Mouse (Mus musculus) induced T-regulatory cell, adult 2 months (primary cell): Measurements from ENCODE around the gene Rpa1.
"Not testable (repeated sequence)": the region's sequence is repeated elsewhere in the genome, so short reads cannot be mapped to it uniquely, and the experiment has no call there.

ENCODE experiments used
- DNase-seq: peaks from one replicate; pipeline ENCODE4 v3.0.0-alpha.2; 2012; ENCODE audit warnings: low read depth

Rpa1 gene

DNA sequence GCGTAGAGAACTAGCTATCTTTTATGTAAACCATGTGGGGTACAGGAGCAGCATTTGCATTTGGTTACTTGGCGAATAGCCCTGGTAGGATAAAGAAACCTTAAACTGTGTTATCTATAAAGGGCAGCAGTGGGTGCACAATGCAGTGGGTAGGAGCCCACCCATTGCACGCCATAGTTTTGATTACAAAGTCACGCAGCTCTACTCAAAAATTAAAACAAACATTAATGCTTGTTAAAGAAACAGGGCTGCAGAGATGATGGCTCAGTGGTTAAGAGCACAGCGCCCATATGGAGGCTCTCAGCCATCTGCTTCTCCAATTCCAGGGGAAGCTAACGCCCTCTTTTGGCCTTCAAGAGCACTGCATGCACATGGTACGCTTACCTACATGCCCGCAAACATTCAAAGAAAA is 24.8 kb downstream of the Rpa1 start:
- peak; percentile 21 for DNase-seq

DNA sequence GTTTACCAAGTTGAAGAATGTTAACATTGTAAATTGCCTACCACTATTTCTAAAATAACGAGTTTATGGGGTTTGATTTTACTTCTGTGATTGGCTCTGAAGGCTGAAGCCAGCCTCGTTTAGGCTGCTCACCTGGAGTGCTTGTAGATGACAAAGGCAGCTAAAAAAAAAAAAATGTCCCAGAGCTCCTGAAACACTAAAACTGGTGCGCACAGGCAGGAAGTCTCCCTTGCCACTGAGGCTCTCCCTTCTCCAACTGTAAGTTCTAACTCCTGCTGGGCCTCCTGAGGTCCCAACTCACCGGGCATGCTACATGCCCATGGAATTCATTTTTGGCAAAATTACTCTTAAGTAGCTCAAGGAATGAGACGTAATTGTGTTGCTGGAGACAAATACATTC is 28.9 kb downstream of the Rpa1 start:
- no peak for DNase-seq

DNA sequence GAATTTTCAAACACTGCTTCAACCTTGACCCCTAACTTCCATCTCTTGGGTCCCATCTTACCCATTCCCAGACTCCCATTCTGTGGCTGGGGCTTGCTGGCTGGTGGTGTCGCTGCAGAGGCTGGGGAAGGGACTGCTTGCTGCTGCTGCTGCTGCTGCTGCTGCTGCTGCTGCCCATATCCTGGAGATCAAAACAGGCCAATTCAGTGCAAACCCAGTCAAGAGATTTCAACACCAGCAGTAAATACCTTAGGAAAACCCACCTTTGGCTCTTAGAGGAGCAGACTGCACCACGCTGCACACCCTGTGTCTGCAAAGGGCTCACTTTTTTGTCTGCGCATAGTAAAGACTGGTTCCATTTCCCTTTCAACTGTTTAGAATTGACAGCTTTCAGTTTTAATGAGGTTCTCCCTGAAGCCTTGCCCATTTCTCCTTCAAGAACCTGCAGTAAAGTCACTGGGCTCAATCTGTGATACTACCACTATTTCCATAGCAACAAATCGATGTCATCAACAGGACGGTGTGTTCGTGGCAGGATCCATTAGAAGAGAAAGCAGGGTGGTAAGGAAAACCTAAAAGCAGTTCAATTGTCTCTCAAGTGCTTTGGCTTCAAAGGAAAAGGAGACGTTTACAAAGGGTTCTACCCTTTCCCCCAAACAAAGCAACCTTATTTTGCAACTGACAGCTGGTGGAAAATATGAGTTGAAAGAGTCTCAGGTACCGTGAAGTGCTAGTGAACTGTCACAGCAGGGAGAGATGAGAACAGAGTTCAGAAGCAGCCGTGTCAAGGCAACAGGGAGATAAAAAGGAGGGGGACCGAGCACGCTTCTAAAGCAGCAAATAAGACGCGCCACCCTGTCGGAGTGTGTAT is 29.5 kb downstream of the Rpa1 start:
- DNase-seq = peak; percentile 73

GRCm38 (mm10) chr11:75313834-75314233 is 34.3 kb downstream of the Rpa1 start:
- no peak for DNase-seq

- DNase-seq = no peak
Observed at GRCm38 (mm10) chr11:75311751-75312150, 36.4 kb downstream of the Rpa1 start.

DNA sequence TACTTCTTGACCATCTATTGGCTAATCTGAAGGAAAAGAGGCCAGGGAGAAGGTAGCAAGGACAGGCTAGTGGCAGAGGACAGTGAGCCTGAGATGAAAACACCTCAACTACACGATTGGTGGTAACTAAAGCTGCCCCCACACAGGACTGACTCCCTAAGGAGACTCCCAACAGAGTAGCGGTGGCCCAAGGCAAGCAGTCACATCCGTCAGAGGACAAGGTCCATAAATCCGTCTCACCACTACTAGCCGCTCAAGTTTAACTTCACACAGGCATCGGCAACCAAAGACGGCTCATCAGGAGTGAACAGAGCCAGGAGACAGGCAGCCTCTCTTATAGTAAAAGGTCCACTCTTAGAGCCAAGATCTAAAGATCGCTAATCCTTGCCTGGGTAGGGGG is 37.3 kb downstream of the Rpa1 start:
- DNase-seq = no peak

DNA sequence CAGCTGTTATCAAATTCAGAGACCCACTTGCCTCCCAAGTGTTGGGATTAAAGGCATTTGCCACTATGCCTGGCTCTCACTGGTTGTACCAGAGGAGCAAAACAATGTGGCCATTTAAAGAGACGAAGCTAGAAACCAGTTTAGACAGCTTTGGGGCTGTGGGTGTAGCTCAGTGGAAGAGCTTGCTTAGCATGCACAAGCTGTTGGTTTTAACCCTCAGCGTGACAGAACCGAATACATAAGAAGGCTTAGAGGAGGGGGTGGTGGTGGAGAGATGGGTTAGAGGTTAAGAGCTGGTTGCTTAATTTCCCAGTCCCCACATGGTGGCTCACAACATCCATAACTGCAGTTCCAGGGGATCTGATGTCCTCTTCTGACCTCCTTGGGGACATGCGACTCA is 39.5 kb downstream of the Rpa1 start:
- DNase-seq = no peak

GRCm38 (mm10) chr11:75304797-75305196 is 43.3 kb downstream of the Rpa1 start:
- DNase-seq = no peak

DNA sequence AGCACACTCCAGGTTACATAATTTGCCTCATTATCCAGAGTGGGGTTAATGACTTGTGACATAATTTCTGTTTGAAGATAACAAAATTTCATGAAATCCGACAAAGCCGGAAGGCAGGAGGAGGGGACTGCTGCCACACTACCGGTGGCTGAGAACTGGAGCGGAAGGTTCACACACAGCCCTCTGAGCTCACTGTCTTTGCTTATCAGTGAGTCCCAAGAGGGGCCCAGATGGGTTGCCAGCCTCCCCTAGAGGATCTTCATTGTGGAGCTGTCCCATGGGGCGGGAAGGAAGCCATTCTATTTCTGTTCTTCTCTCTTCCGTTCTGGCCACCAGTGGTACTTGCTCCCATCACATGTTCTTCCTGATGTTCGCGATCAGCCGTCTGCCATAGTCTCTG is 47.2 kb downstream of the Rpa1 start:
- no peak for DNase-seq

- no peak for DNase-seq
Observed at GRCm38 (mm10) chr11:75299786-75300185, 48.3 kb downstream of the Rpa1 start.

DNA sequence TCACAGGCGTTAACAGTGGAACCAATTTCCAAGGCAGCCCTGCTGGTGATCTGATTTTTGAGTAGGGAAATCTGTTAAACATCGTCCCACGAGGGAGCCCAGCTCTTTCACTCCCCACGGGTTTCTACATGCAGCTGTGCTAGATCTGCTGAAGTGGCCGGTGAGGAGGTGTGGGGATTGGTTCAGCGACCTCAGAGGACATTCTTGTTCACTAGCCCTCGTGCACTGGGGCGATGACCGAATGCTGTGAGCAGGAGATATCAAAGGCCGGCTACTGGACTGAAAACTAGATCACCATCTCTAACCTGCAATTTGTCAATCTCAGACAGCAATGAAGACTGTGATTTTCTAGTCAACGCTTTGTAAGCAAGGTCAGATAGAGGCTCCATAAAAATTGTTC is 49.6 kb downstream of the Rpa1 start:
- DNase-seq = no peak

DNA sequence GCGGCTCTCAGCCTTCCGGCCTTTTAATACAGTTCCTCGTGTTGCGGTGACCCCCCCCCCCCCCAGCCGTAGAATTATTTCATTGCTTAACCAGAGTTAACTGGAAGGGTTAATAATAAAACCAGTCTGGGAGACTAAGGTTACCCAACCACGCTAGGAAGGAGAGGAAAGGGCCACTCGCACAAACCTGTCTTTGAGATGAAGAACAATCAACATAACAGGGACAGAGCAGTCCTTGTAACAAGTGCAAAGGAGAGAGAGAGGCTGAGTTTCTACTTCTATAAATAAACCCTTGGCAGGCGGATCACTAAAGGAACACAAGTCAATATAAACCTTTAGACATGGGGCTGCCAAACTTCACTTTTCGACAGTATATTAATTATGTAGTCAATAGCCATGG is 50.5 kb downstream of the Rpa1 start:
- no peak for DNase-seq

GRCm38 (mm10) chr11:75296406-75297005 is 51.6 kb downstream of the Rpa1 start:
- no peak for DNase-seq

DNA sequence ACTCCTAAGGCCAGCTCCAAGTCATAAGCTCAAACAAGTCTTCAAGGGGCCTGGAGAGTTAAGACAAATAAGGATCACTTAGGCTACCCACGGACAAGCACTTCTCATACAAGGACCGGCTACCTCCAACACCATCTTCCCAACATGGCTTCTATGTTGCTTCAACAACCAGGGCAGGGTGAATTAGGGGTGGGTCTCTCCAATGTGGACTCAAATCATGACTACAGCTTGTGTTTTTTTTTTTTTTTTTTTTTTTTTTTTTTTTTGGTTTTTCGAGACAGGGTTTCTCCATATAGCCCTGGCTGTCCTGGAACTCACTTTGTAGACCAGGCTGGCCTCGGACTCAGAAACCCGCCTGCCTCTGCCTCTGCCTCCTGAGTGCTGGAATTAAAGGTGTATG is 52.6 kb downstream of the Rpa1 start:
- DNase-seq = not testable (repeated sequence)

DNA sequence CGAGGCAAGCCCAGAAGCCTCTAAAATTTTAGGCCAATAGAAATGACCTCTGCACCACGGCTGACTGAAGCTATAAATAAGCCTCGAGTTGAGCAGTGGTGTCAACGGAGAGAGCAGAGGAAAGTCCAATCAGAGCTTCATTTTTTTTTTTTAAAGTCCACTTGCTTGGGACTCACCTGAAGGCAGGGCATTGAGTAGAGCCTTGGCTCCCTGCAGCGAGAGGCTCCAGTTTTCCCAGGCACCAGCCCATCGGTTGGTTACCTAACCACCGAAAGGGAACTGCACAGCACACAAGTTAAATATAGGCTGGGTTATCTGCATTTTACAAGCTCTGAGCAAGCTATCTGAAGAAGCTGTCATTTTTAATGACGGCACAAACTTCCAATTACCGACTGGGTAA is 53.3 kb downstream of the Rpa1 start:
- no peak for DNase-seq

DNA sequence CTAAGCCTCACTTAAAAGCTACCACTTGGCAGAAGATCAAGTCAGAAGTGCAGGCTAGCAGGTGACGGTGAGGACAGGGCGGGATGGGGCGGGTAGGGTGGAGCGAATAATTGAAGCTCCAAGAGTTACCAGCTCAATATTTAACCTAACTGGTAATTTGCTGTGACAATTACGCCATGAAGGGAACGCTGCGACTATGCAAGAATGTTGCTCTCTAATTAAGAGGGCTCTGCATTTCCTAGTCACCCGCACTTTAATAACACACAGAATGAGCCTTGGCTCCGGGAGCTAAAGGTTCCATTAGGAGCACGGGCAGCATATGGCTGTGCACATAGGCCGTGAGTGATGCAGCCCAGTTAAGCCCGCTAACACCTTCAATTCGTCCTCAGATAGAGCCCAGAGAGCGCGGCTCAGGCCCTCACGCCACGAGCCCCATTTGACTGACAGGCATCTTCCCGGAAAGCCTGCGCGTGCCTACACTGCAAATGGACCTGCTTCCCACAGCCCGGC is 54.2 kb downstream of the Rpa1 start:
- DNase-seq = no peak

- no peak for DNase-seq
Observed at GRCm38 (mm10) chr11:75292281-75292680, 55.8 kb downstream of the Rpa1 start.

- no peak for DNase-seq
Observed at GRCm38 (mm10) chr11:75291389-75292215, 56.5 kb downstream of the Rpa1 start.

GRCm38 (mm10) chr11:75290566-75291271 is 57.4 kb downstream of the Rpa1 start:
- peak; percentile 95 for DNase-seq

DNA sequence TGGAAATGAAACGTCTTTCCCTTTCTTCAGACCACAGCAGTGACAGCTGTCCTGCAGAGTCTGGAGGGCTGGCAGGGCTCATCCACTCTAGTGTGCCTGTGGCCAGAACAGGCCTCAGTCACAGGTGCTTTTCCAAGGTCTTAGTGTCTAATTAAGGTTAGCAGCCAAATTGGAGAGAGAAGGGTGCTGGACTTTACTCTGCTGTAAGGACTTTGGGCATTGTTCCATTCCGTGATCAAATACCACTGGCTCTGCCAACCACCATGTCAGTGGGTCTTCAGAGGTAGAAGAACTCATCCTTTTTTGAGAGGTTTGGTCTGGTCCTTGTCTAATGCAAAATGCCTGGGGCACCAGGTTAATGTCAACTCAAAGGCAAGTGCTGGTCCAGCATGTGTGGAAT is 59.0 kb downstream of the Rpa1 start:
- no peak for DNase-seq

- no peak for DNase-seq
Observed at GRCm38 (mm10) chr11:75288517-75288916, 59.6 kb downstream of the Rpa1 start.

- DNase-seq = no peak
Observed at GRCm38 (mm10) chr11:75287940-75288339, 60.2 kb downstream of the Rpa1 start.
